Mouse (Mus musculus) MEL-GATA-1-ER (cell line): ENCODE measurements around the gene Cyp2c54.
"Not testable (repeated sequence)": the region's sequence is repeated elsewhere in the genome, so short reads cannot be mapped to it uniquely, and the experiment has no call there.

Source experiments
- DNase-seq: peaks from one replicate; pipeline ENCODE4 v3.0.0-alpha.2; 2012; ENCODE audit warnings: low read depth; ENCODE audit errors: extremely low read depth

Cyp2c54 gene

DNA sequence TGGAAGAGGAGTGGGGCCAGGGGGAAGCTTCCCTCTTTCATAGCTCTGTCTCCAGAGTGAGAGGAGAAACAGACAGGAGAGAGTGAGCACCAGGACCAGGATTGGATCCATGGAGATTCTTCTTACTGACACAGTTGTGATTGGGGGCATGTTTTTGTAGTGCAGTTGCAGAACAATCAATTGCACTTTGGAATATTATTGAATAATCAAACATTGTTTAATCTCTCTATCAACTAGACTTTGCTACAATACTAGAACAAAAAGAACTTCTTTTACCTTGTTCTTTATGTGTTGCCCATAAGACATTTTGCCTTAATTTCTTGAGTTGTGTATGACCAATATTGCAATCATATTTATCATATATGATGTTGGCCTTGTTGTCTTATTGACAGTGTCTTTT lies at the start of gene Cyp2c54:
Gene Cyp2c54 (minus strand): TSS at position 127 of the 400 bp plus-strand sequence.
- DNase-seq = no peak

DNA sequence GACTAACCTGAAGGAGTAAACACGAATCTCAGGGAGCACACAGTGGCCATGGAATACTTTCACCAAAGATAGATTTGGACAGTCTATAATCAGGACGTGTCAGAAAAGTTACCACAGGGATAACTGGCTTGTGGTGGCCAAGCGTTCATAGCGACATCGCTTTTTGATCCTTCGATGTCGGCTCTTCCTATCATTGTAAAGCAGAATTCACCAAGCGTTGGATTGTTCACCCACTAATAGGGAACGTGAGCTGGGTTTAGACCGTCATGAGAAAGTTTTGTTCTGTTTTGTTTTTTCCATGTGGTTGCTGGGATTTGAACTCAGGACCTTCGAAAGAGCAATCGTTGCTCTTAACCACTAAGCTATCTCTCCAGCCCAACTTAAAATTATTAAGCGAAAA lies 46.0 kb upstream of the Cyp2c54 start:
- not testable (repeated sequence) for DNase-seq

DNA sequence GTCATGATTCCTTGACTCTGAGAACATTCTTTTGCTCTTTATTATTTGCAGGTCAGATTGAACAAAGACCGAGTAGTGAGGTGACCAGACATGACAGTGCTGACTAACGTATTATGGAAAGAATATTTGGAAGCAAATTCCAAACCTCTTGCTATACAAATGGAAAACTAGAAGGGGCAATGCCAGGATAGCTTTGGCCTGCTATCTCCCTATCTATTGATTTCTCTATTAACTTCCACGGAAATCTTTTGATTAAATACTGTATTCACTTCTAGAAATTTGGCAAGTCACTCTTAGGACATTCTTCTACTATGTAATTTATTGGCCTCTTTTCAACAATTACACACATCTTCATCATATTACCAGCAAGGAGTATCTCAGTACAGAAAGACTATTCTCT lies 17.5 kb upstream of the Cyp2c54 start:
- no peak for DNase-seq

DNA sequence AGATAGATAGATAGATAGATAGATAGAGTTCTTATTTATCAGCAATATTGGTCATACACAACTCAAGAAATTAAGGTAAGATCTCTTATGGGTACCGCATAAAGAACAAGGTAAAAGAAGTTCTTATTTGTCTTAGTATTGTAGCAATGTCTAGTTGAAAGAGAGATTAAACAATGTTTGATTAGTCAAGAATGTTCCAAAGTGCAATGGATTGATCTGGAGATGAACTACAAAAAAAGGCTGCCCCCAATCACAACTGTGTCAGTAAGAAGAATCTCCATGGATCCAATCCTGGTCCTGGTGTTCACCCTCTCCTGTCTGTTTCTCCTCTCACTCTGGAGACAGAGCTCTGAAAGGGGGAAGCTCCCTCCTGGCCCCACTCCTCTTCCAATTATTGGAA lies 15.8 kb upstream of the Cyp2c54 start, which contains the start of gene Cyp2c50:
Gene Cyp2c50 (plus strand): TSS at position 268 of the 400 bp plus-strand sequence.
- DNase-seq = not testable (repeated sequence)

DNA sequence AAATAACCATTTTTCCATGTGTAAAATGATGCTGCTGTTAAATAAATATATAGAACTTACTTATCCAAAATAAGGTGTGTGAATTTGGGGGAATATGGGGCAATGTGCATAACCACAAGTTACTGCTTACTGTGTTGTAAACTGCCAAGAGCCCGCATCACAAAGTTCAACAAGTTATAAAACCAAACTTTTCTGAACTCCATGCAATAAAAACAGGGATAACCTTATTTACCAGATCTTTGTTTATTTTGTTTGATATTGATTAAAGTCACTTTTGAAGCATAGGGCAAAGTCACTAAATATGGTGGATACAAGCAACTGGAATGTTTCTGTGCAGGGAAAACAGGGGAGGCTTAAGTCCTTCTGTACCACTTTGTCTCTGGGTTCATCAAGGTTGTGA lies 14.8 kb upstream of the Cyp2c54 start:
- DNase-seq = no peak

DNA sequence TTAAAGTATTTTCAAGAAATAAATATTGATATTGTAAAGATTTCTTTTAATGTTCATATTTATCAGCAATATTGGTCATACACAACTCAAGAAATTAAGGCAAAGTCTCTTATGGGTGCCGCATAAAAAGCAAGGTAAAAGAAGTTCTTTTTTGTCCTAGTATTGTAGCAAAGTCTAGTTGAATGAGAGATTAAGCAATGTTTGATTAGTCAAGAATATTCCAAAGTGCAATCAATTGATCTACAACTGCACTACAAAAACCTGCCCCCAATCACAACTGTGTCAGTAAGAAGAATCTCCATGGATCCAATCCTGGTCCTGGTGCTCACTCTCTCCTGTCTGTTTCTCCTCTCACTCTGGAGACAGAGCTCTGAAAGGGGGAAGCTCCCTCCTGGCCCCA lies 81.5 kb downstream of the Cyp2c54 start, which contains the start of gene Cyp2c37:
Gene Cyp2c37 (plus strand): TSS at position 285 of the 400 bp plus-strand sequence.
- DNase-seq = not testable (repeated sequence)

DNA sequence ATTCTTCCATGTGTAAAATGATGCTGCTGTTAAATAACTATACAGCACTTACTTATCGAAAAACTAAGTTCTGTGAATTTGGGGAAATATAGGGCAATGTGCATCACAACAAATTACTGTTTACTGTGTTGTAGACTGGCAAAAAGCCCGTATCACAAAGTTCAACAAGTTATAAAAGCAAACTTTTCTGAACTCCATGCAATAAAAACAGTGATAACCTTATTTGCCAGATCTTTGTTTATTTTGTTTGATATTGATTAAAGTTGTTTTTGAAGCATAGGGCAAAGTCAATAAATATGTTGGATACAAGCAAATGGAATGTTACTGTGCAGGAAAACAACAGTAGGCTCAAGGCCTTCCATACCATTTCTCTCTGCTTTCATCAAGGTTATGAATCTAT lies 84.2 kb downstream of the Cyp2c54 start:
- DNase-seq = no peak
